Mouse (Mus musculus) lung, postnatal 0 days (tissue): ENCODE results near the gene Naa35. TPM values are rescaled to one million over a fixed set of nuclear protein-coding genes. Genes with fewer than 3 reads are reported as not detected.

ENCODE experiments used
- ATAC-seq: fragments of 200-750 bp; cut with Nextera tagmentation; 2 replicates; pipeline ENCODE4 v1.8.0; 2017; ENCODE audit warnings: moderate library complexity
- DNase-seq: peaks from one replicate; pipeline ENCODE4 v3.0.0-alpha.2; 2016; ENCODE audit warnings: low spot score
- H3K27ac ChIP-seq: fragments of 300-500 bp; sonication (generic); 2 replicates; pipeline ENCODE4 v1.5.1; 2014; ENCODE audit warnings: antibody characterized with exemption, mild to moderate bottlenecking, low read length, mixed read lengths
- H3K27me3 ChIP-seq: fragments of 300-500 bp; sonication (generic); replicated peaks from 2 replicates; pipeline ENCODE4 v1.6.1; 2014; ENCODE audit warnings: low read length, mixed read lengths; ENCODE audit not compliant: insufficient read depth
- H3K36me3 ChIP-seq: fragments of 300-500 bp; sonication (generic); 2 replicates; pipeline ENCODE4 v1.6.1; 2014; ENCODE audit warnings: low read length, mixed read lengths; ENCODE audit not compliant: insufficient read depth
- H3K4me1 ChIP-seq: fragments of 300-500 bp; sonication (generic); 2 replicates; pipeline ENCODE4 v1.6.1; 2014; ENCODE audit warnings: antibody characterized with exemption, low read depth, low read length, mixed read lengths; ENCODE audit not compliant: insufficient read depth
- H3K4me2 ChIP-seq: fragments of 300-500 bp; sonication (generic); replicated peaks from 2 replicates; pipeline ENCODE4 v1.6.1; 2014; ENCODE audit warnings: low read depth, mild to moderate bottlenecking, low read length, moderate library complexity, mixed read lengths
- H3K4me3 ChIP-seq: fragments of 300-500 bp; sonication (generic); 2 replicates; pipeline ENCODE4 v1.5.1; 2014; ENCODE audit warnings: low read depth, low read length
- H3K9ac ChIP-seq: fragments of 300-500 bp; sonication (generic); replicated peaks from 2 replicates; pipeline ENCODE4 v1.6.1; 2014; ENCODE audit warnings: low read depth, mild to moderate bottlenecking
- H3K9me3 ChIP-seq: fragments of 300-500 bp; sonication (generic); 2 replicates; pipeline ENCODE4 v1.6.1; 2016; ENCODE audit warnings: low read length, mixed read lengths
- CTCF ChIP-seq: IDR thresholded peaks from 2 replicates; pipeline ENCODE4 v1.5.1; 2016; ENCODE audit warnings: antibody characterized with exemption, mild to moderate bottlenecking
- EP300 ChIP-seq: IDR thresholded peaks from 2 replicates; pipeline ENCODE4 v1.6.1; 2016; ENCODE audit warnings: antibody characterized with exemption, mild to moderate bottlenecking, control low read depth
- WGBS: fragments of 180-500 bp; shearing (Covaris S2); extraction: QIAGEN DNeasy Blood & Tissue Kit; methylation state at CpG from one replicate; pipeline ENCODE4 v1.1.7; 2014; 5-methylcytosine and 5-hydroxymethylcytosine counted together
- polyA plus RNA-seq: library from polyadenylated mRNA; unstranded; fragments of >200 nt; fragmentation: Nextera tagmentation; extraction: Ambion mirVana; gene quantifications from 2 replicates; pipeline ENCODE4 v1.2.1, GENCODE M21; 2015

Gene Naa35
- polyA plus RNA-seq, 1 experiment from 2014 or later = 43.3 TPM

- no peak for ATAC-seq
- H3K9ac ChIP-seq = no peak overlapping the region
Observed at GRCm38 (mm10) chr13:59604511-59604910, 19.5 kb downstream of the Naa35 start.

DNA sequence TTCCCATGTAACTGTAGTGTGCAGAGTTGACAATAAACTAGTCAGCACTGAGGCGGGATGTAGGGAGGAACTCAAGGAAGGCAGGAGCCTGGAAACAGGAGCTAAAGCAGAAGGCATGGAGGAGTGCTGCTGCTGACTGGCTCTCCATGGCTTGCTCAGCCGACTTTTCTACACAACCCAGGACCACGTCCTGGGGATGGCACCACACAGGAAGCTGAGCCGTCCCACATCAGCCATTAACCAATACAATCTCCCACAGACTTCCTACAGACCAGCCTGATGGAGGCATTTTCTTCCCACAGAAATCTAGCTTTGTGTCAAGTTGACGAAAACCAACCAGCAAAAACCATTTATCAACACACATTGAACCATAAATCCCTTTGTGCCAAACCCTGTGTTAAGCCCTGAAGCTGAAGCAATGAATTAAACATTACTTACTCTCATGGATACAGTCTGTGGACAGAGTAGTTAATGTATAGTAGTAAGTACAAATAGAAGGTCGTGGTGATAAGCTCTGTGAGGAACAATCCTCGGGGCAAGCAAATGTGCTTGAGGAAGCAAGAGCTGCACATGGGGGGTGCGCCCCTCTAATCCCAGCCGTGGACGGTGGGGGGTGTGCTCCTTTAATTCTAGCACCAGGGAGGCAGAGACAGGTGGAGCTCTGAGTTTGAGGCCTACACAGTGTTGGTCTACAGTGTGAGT is 20.3 kb downstream of the Naa35 start:
- H3K4me1 ChIP-seq = no peaks in the 10 kb centered on the region
- no peaks in the 10 kb centered on the region for H3K9me3 ChIP-seq
- no peak overlapping the region for H3K4me2 ChIP-seq
- H3K36me3 ChIP-seq = peaks cover 35% of the 10 kb centered on the region
- no peak overlapping the region for H3K4me3 ChIP-seq
- TF ChIP-seq EP300 = no peak
- TF ChIP-seq CTCF = no peak
- 73% methylated on average over 10 of the region's 10 CpGs for WGBS
- H3K27ac ChIP-seq = no peak overlapping the region
- no peaks in the 10 kb centered on the region for H3K27me3 ChIP-seq
- ATAC-seq = no peak
- no peak overlapping the region for H3K9ac ChIP-seq
- DNase-seq = no peak

More at GRCm38 (mm10) chr13:59604511-59604910, 19.5 kb downstream of the Naa35 start:
- Histone ChIP-seq H3K9me3 (no peaks in the 10 kb centered on the region), H3K27ac (no peak overlapping the region), H3K4me3 (no peak overlapping the region), H3K4me2 (no peak overlapping the region), H3K4me1 (no peaks in the 10 kb centered on the region), H3K36me3 (peaks cover 36% of the 10 kb centered on the region), H3K27me3 (no peaks in the 10 kb centered on the region)
- WGBS = 88% methylated on average over 1 of the region's 1 CpGs
- no peak for TF ChIP-seq EP300
- no peak for TF ChIP-seq CTCF
- DNase-seq = no peak

GRCm38 (mm10) chr13:59609885-59610284 is 24.8 kb downstream of the Naa35 start:
- TF ChIP-seq CTCF = no peak
- no peak for TF ChIP-seq EP300
- ATAC-seq (no peak), DNase-seq (no peak)
- Histone ChIP-seq H3K4me1 (no peaks in the 10 kb centered on the region), H3K4me2 (no peak overlapping the region), H3K4me3 (no peak overlapping the region), H3K27ac (no peak overlapping the region), H3K9me3 (no peaks in the 10 kb centered on the region), H3K36me3 (peaks cover 22% of the 10 kb centered on the region; the same call in 1 of the 2 replicates), H3K9ac (no peak overlapping the region), H3K27me3 (no peaks in the 10 kb centered on the region)
- 85% methylated on average over 4 of the region's 4 CpGs for WGBS

GRCm38 (mm10) chr13:59610437-59610836 is 25.4 kb downstream of the Naa35 start:
- no peaks in the 10 kb centered on the region for H3K9me3 ChIP-seq
- TF ChIP-seq EP300 (no peak), CTCF (no peak)
- H3K9ac ChIP-seq = no peak overlapping the region
- no peak overlapping the region for H3K27ac ChIP-seq
- ATAC-seq (no peak), DNase-seq (no peak)
- peaks cover 22% of the 10 kb centered on the region; the same call in 1 of the 2 replicates for H3K36me3 ChIP-seq
- 90% methylated on average over 2 of the region's 2 CpGs for WGBS
- no peak overlapping the region for H3K4me3 ChIP-seq
- H3K27me3 ChIP-seq = no peaks in the 10 kb centered on the region
- no peak overlapping the region for H3K4me2 ChIP-seq
- H3K4me1 ChIP-seq = no peaks in the 10 kb centered on the region

GRCm38 (mm10) chr13:59613868-59614267 is 28.8 kb downstream of the Naa35 start:
- H3K27me3 ChIP-seq = no peaks in the 10 kb centered on the region
- DNase-seq (no peak), ATAC-seq (no peak)
- no peak overlapping the region for H3K4me2 ChIP-seq
- 50% methylated on average over 4 of the region's 4 CpGs for WGBS
- no peak for TF ChIP-seq EP300
- H3K9ac ChIP-seq = no peak overlapping the region
- H3K36me3 ChIP-seq = peaks cover 26% of the 10 kb centered on the region; the same call in 1 of the 2 replicates
- no peak overlapping the region for H3K4me3 ChIP-seq
- H3K4me1 ChIP-seq = no peaks in the 10 kb centered on the region
- no peak overlapping the region for H3K27ac ChIP-seq
- H3K9me3 ChIP-seq = no peaks in the 10 kb centered on the region

DNA sequence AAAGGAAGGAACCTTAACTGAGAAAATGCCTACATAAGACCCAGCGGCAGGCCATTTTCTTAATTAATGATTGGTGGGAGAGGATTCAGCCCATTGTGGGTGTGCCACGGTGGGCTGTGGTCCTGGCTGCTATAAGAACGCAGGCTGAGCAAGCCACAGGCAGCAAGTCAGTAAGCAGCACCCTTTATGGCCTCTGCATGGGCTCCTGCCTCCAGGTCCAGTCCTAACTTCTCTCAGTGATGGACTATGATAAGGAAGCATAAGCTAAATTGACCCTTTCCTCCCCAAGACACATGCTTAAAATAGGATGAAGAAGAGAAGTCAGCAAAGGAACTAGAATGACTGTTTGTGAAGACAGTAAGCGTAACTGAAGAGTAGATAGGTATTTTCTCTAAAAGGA is 30.1 kb downstream of the Naa35 start:
- no peaks in the 10 kb centered on the region for H3K27me3 ChIP-seq
- no peak for ATAC-seq
- H3K9me3 ChIP-seq = no peaks in the 10 kb centered on the region

More for the DNA sequence above, 30.1 kb downstream of the Naa35 start:
- Histone ChIP-seq H3K4me2 (no peak overlapping the region), H3K4me1 (no peaks in the 10 kb centered on the region), H3K27ac (no peak overlapping the region), H3K9ac (no peak overlapping the region), H3K36me3 (peaks cover 24% of the 10 kb centered on the region; the same call in 1 of the 2 replicates), H3K4me3 (no peak overlapping the region)
- DNase-seq = no peak
- TF ChIP-seq CTCF (no peak), EP300 (no peak)
- WGBS = 84% methylated on average over 4 of the region's 4 CpGs
